Mouse (Mus musculus) hindbrain, embryonic 13.5 days (tissue): ENCODE measurements around the gene Tfip11. TPM values are rescaled to one million over a fixed set of nuclear protein-coding genes. Genes with fewer than 3 reads are reported as not detected.

ENCODE experiments used
- ATAC-seq: fragments of 200-750 bp; cut with Nextera tagmentation; 2 replicates; pipeline ENCODE4 v1.8.0; 2017; ENCODE audit warnings: moderate TSS enrichment; ENCODE audit not compliant: low FRiP score
- H3K27ac ChIP-seq: fragments of 300-500 bp; sonication (generic); 2 replicates; pipeline ENCODE4 v1.5.1; 2015; ENCODE audit warnings: inconsistent platforms, mild to moderate bottlenecking, moderate library complexity
- H3K27me3 ChIP-seq: fragments of 300-500 bp; sonication (generic); 2 replicates; pipeline ENCODE4 v1.6.1; 2015; ENCODE audit warnings: mild to moderate bottlenecking, inconsistent platforms
- H3K36me3 ChIP-seq: fragments of 300-500 bp; sonication (generic); 2 replicates; pipeline ENCODE4 v1.6.1; 2015; ENCODE audit warnings: mild to moderate bottlenecking, inconsistent platforms
- H3K4me1 ChIP-seq: fragments of 300-500 bp; sonication (generic); replicated peaks from 2 replicates; pipeline ENCODE4 v1.6.1; 2015; ENCODE audit warnings: inconsistent platforms
- H3K4me2 ChIP-seq: fragments of 300-500 bp; sonication (generic); 2 replicates; pipeline ENCODE4 v1.6.1; 2015; ENCODE audit warnings: inconsistent platforms, mild to moderate bottlenecking, moderate library complexity
- H3K4me3 ChIP-seq: fragments of 300-500 bp; sonication (generic); 2 replicates; pipeline ENCODE4 v1.5.1; 2015; ENCODE audit warnings: mild to moderate bottlenecking, inconsistent platforms
- H3K9ac ChIP-seq: fragments of 300-500 bp; sonication (generic); 2 replicates; pipeline ENCODE4 v1.6.1; 2015; ENCODE audit warnings: mild to moderate bottlenecking, inconsistent platforms
- H3K9me3 ChIP-seq: fragments of 300-500 bp; sonication (generic); 2 replicates; pipeline ENCODE4 v1.6.1; 2016; ENCODE audit warnings: inconsistent platforms
- WGBS: fragments of 180-500 bp; shearing (Covaris S2); methylation state at CpG from one replicate; pipeline ENCODE4 v1.1.7; 2015; 5-methylcytosine and 5-hydroxymethylcytosine counted together
- polyA plus RNA-seq: library from polyadenylated mRNA; unstranded; fragments of >200 nt; fragmentation: Nextera tagmentation; extraction: Ambion mirVana; gene quantifications from 2 replicates; pipeline ENCODE4 v1.2.1, GENCODE M21; 2015

Gene Tfip11
- polyA plus RNA-seq = 32.2 and 33.7 TPM in 2 replicates

GRCm38 (mm10) chr5:112325546-112326445, at the start of gene Tfip11:
Gene Tfip11, plus strand, starts transcription at chr5:112326358.
- no peaks in the 10 kb centered on the region for H3K27me3 ChIP-seq
- 9% methylated on average over 48 of the region's 48 CpGs for WGBS

GRCm38 (mm10) chr5:112276907-112277348, 49.2 kb upstream of the Tfip11 start:
- peak overlapping the region; percentile 88 for H3K27ac ChIP-seq
- H3K4me1 ChIP-seq = peaks cover 54% of the 10 kb centered on the region

More at GRCm38 (mm10) chr5:112325546-112326445, at the start of gene Tfip11:
- peaks cover 26% of the 10 kb centered on the region for H3K4me1 ChIP-seq
- H3K9ac ChIP-seq = peak within 1 kb of the TSS; percentile 88
- no peaks in the 10 kb centered on the region for H3K9me3 ChIP-seq
- peak within 1 kb of the TSS; percentile 88 for H3K27ac ChIP-seq
- peak; percentile 90 for ATAC-seq
- peaks cover 27% of the 10 kb centered on the region for H3K36me3 ChIP-seq
- H3K4me3 ChIP-seq = peak within 1 kb of the TSS; percentile 98
- peak within 1 kb of the TSS; percentile 85 for H3K4me2 ChIP-seq

GRCm38 (mm10) chr5:112277906-112278470, 48.2 kb upstream of the Tfip11 start:
- H3K4me3 ChIP-seq = no peak overlapping the region
- H3K27me3 ChIP-seq = 0 out of 2 replicates have a peak, but pooled peaks cover 4% of the 10 kb centered on the region
- peak overlapping the region; percentile 87 for H3K4me2 ChIP-seq
- peaks cover 59% of the 10 kb centered on the region for H3K4me1 ChIP-seq
- no peaks in the 10 kb centered on the region for H3K9me3 ChIP-seq
- H3K9ac ChIP-seq = no peak overlapping the region
- 92% methylated on average over 11 of the region's 11 CpGs for WGBS
- no peak for ATAC-seq
- H3K27ac ChIP-seq = no peak overlapping the region
- no peaks in the 10 kb centered on the region for H3K36me3 ChIP-seq

More at GRCm38 (mm10) chr5:112276907-112277348, 49.2 kb upstream of the Tfip11 start:
- no peak; the same call in 1 of the 2 replicates for ATAC-seq
- Histone ChIP-seq H3K9ac (peak overlapping the region; percentile 72), H3K27me3 (0 out of 2 replicates have a peak, but pooled peaks cover 4% of the 10 kb centered on the region), H3K4me2 (peak overlapping the region; percentile 87), H3K36me3 (no peaks in the 10 kb centered on the region), H3K9me3 (no peaks in the 10 kb centered on the region), H3K4me3 (peak overlapping the region; percentile 53)
- WGBS = under 1% methylated on average over 24 of the region's 24 CpGs

- Histone ChIP-seq H3K4me3 (no peak overlapping the region), H3K27ac (no peak overlapping the region), H3K4me2 (no peak overlapping the region), H3K36me3 (no peaks in the 10 kb centered on the region), H3K27me3 (0 out of 2 replicates have a peak, but pooled peaks cover 2% of the 10 kb centered on the region), H3K9me3 (no peaks in the 10 kb centered on the region), H3K9ac (peak overlapping the region; percentile 46; the same call in 1 of the 2 replicates), H3K4me1 (peaks cover 70% of the 10 kb centered on the region)
- ATAC-seq = no peak
- WGBS = 92% methylated on average over 17 of the region's 17 CpGs
These were observed 46.8 kb upstream of the Tfip11 start for GRCm38 (mm10) chr5:112279181-112280021.

GRCm38 (mm10) chr5:112280151-112280550, 46.0 kb upstream of the Tfip11 start:
- no peaks in the 10 kb centered on the region for H3K36me3 ChIP-seq
- no peaks in the 10 kb centered on the region for H3K9me3 ChIP-seq
- ATAC-seq = no peak
- peak overlapping the region; percentile 46; the same call in 1 of the 2 replicates for H3K9ac ChIP-seq
- no peak overlapping the region for H3K4me3 ChIP-seq
- 84% methylated on average over 7 of the region's 7 CpGs for WGBS
- no peaks in the 10 kb centered on the region for H3K27me3 ChIP-seq
- H3K4me2 ChIP-seq = no peak overlapping the region
- no peak overlapping the region for H3K27ac ChIP-seq
- H3K4me1 ChIP-seq = peaks cover 77% of the 10 kb centered on the region

GRCm38 (mm10) chr5:112280863-112281660, 45.1 kb upstream of the Tfip11 start:
- WGBS = 66% methylated on average over 15 of the region's 15 CpGs
- no peak overlapping the region for H3K4me3 ChIP-seq
- H3K4me1 ChIP-seq = peaks cover 71% of the 10 kb centered on the region
- ATAC-seq = no peak
- peak overlapping the region; percentile 30; the same call in 1 of the 2 replicates for H3K27ac ChIP-seq
- H3K4me2 ChIP-seq = no peak overlapping the region
- H3K9ac ChIP-seq = 0 out of 2 replicates have a peak overlapping the region, but pooled peaks have one; percentile 8
- no peaks in the 10 kb centered on the region for H3K36me3 ChIP-seq
- no peaks in the 10 kb centered on the region for H3K9me3 ChIP-seq
- H3K27me3 ChIP-seq = no peaks in the 10 kb centered on the region

GRCm38 (mm10) chr5:112281676-112282075, 44.5 kb upstream of the Tfip11 start:
- H3K9ac ChIP-seq = no peak overlapping the region
- H3K27ac ChIP-seq = no peak overlapping the region
- no peaks in the 10 kb centered on the region for H3K27me3 ChIP-seq

GRCm38 (mm10) chr5:112282123-112282779, 43.9 kb upstream of the Tfip11 start:
- Histone ChIP-seq H3K27me3 (no peaks in the 10 kb centered on the region), H3K27ac (no peak overlapping the region), H3K9ac (no peak overlapping the region), H3K4me2 (no peak overlapping the region), H3K36me3 (no peaks in the 10 kb centered on the region), H3K4me1 (peaks cover 67% of the 10 kb centered on the region), H3K9me3 (no peaks in the 10 kb centered on the region), H3K4me3 (no peak overlapping the region)
- WGBS = 74% methylated on average over 6 of the region's 6 CpGs
- no peak for ATAC-seq

More at GRCm38 (mm10) chr5:112281676-112282075, 44.5 kb upstream of the Tfip11 start:
- no peak for ATAC-seq
- Histone ChIP-seq H3K4me3 (no peak overlapping the region), H3K4me2 (no peak overlapping the region), H3K4me1 (peaks cover 71% of the 10 kb centered on the region), H3K36me3 (no peaks in the 10 kb centered on the region), H3K9me3 (no peaks in the 10 kb centered on the region)
- WGBS = 83% methylated on average over 4 of the region's 4 CpGs

GRCm38 (mm10) chr5:112282780-112283482, 43.2 kb upstream of the Tfip11 start:
- WGBS = 80% methylated on average over 9 of the region's 9 CpGs
- no peak for ATAC-seq
- Histone ChIP-seq H3K4me3 (no peak overlapping the region), H3K4me2 (no peak overlapping the region), H3K27me3 (no peaks in the 10 kb centered on the region), H3K9ac (0 out of 2 replicates have a peak overlapping the region, but pooled peaks have one; percentile 13), H3K9me3 (no peaks in the 10 kb centered on the region), H3K4me1 (peaks cover 60% of the 10 kb centered on the region), H3K27ac (peak overlapping the region; percentile 3; the same call in 1 of the 2 replicates), H3K36me3 (no peaks in the 10 kb centered on the region)

GRCm38 (mm10) chr5:112283543-112284202, 42.5 kb upstream of the Tfip11 start:
- H3K9me3 ChIP-seq = no peaks in the 10 kb centered on the region
- 0 out of 2 replicates have a peak overlapping the region, but pooled peaks have one; percentile 13 for H3K9ac ChIP-seq
- no peak overlapping the region for H3K4me2 ChIP-seq
- WGBS = 79% methylated on average over 10 of the region's 10 CpGs
- peak overlapping the region; percentile 3; the same call in 1 of the 2 replicates for H3K27ac ChIP-seq
- H3K36me3 ChIP-seq = no peaks in the 10 kb centered on the region
- ATAC-seq = no peak
- H3K4me1 ChIP-seq = peaks cover 61% of the 10 kb centered on the region
- H3K4me3 ChIP-seq = no peak overlapping the region
- no peaks in the 10 kb centered on the region for H3K27me3 ChIP-seq
